Mouse (Mus musculus) midbrain, postnatal 0 days (tissue): Measurements from ENCODE around the gene Inhbe. TPM values are rescaled to one million over a fixed set of nuclear protein-coding genes. Genes with fewer than 3 reads are reported as not detected.

Experiments used
- ATAC-seq: fragments of 200-750 bp; cut with Nextera tagmentation; 2 replicates; pipeline ENCODE4 v1.8.0; 2017; ENCODE audit warnings: moderate number of reproducible peaks, mild to moderate bottlenecking, moderate TSS enrichment, moderate library complexity; ENCODE audit not compliant: low FRiP score
- DNase-seq: peaks from one replicate; pipeline ENCODE4 v3.0.0-alpha.2; 2015; ENCODE audit warnings: low spot score
- H3K27ac ChIP-seq: fragments of 300-500 bp; sonication (generic); 2 replicates; pipeline ENCODE4 v1.5.1; 2014; ENCODE audit warnings: low read depth, mild to moderate bottlenecking, low read length, mixed read lengths
- H3K27me3 ChIP-seq: fragments of 300-500 bp; sonication (generic); 2 replicates; pipeline ENCODE4 v1.6.1; 2014; ENCODE audit warnings: low read length, control low read depth, mixed read lengths; ENCODE audit not compliant: insufficient read depth
- H3K36me3 ChIP-seq: fragments of 300-500 bp; sonication (generic); 2 replicates; pipeline ENCODE4 v1.6.1; 2014; ENCODE audit warnings: low read length, control low read depth, mixed read lengths; ENCODE audit not compliant: insufficient read depth
- H3K4me1 ChIP-seq: fragments of 300-500 bp; sonication (generic); 2 replicates; pipeline ENCODE4 v1.6.1; 2014; ENCODE audit warnings: mild to moderate bottlenecking, control low read depth, antibody characterized with exemption, low read length, mixed read lengths; ENCODE audit not compliant: insufficient read depth
- H3K4me2 ChIP-seq: fragments of 300-500 bp; sonication (generic); 2 replicates; pipeline ENCODE4 v1.6.1; 2014; ENCODE audit warnings: low read depth, mild to moderate bottlenecking, low read length, mixed read lengths; ENCODE audit not compliant: poor library complexity, severe bottlenecking
- H3K4me3 ChIP-seq: fragments of 300-500 bp; sonication (generic); 2 replicates; pipeline ENCODE4 v1.5.1; 2014; ENCODE audit warnings: low read depth, mild to moderate bottlenecking, low read length, moderate library complexity
- H3K9ac ChIP-seq: fragments of 300-500 bp; sonication (generic); replicated peaks from 2 replicates; pipeline ENCODE4 v1.6.1; 2014; ENCODE audit warnings: mild to moderate bottlenecking, low read length, moderate library complexity, mixed read lengths; ENCODE audit not compliant: poor library complexity, severe bottlenecking
- H3K9me3 ChIP-seq: fragments of 300-500 bp; sonication (generic); 2 replicates; pipeline ENCODE4 v1.6.1; 2016; ENCODE audit warnings: low read length, control low read depth
- CTCF ChIP-seq: IDR thresholded peaks from 2 replicates; pipeline ENCODE4 v1.5.1; 2016; ENCODE audit warnings: antibody characterized with exemption, mild to moderate bottlenecking
- WGBS: fragments of 180-500 bp; shearing (Covaris S2); extraction: QIAGEN DNeasy Blood & Tissue Kit; methylation state at CpG from one replicate; pipeline ENCODE4 v1.1.7; 2014; 5-methylcytosine and 5-hydroxymethylcytosine counted together
- polyA plus RNA-seq: library from polyadenylated mRNA; unstranded; fragments of >200 nt; fragmentation: Nextera tagmentation; extraction: Ambion mirVana; gene quantifications from 2 replicates; pipeline ENCODE4 v1.2.1, GENCODE M21; 2015
- total RNA-seq: library from RNA; depleted of rRNA; stranded (reverse); fragments of >200 nt; gene quantifications from 2 replicates; pipeline ENCODE4 v1.2.3, GENCODE M21; 2014

Inhbe gene
- total and polyA plus RNA-seq, 2 experiments from 2014 or later: not detected

- H3K27me3 ChIP-seq: peaks cover 30% of the 10 kb centered on the region
- ATAC-seq (no peak), DNase-seq (no peak)
- H3K36me3 ChIP-seq: no peaks in the 10 kb centered on the region
- H3K9ac ChIP-seq: no peak overlapping the region
- H3K4me2 ChIP-seq: peak overlapping the region; percentile 52
- H3K4me1 ChIP-seq: peaks cover 11% of the 10 kb centered on the region
- no peaks in the 10 kb centered on the region for H3K9me3 ChIP-seq
- 0% methylated on average over 8 of the region's 11 CpGs for WGBS
- peak overlapping the region; percentile 29 for H3K4me3 ChIP-seq
- H3K27ac ChIP-seq: no peak overlapping the region
- no peak for TF ChIP-seq CTCF
Observed at GRCm38 (mm10) chr10:127341360-127341690, 12.9 kb downstream of the Inhbe start.

- peak; percentile 42 for DNase-seq
- H3K36me3 ChIP-seq: no peaks in the 10 kb centered on the region
- H3K9me3 ChIP-seq: no peaks in the 10 kb centered on the region
- peak overlapping the region; percentile 47 for H3K4me2 ChIP-seq
- under 1% methylated on average over 27 of the region's 27 CpGs for WGBS
- H3K9ac ChIP-seq: 0 out of 2 replicates have a peak overlapping the region, but pooled peaks have one; percentile 4
- ATAC-seq: no peak
- H3K4me3 ChIP-seq: peak overlapping the region; percentile 26
- no peak for TF ChIP-seq CTCF
- H3K27ac ChIP-seq: no peak overlapping the region
- peaks cover 11% of the 10 kb centered on the region for H3K4me1 ChIP-seq
- peaks cover 30% of the 10 kb centered on the region for H3K27me3 ChIP-seq
Observed at GRCm38 (mm10) chr10:127340577-127341359, 13.4 kb downstream of the Inhbe start.

GRCm38 (mm10) chr10:127339683-127340576, 14.3 kb downstream of the Inhbe start:
- DNase-seq: peak; percentile 57
- no peaks in the 10 kb centered on the region for H3K36me3 ChIP-seq
- peak; percentile 32; the same call in 1 of the 2 replicates for ATAC-seq
- peak overlapping the region; percentile 47 for H3K4me2 ChIP-seq
- 0 out of 2 replicates have a peak overlapping the region, but pooled peaks have one; percentile 4 for H3K9ac ChIP-seq
- under 1% methylated on average over 38 of the region's 42 CpGs for WGBS
- H3K4me1 ChIP-seq: peaks cover 11% of the 10 kb centered on the region
- peak overlapping the region; percentile 26 for H3K4me3 ChIP-seq
- no peak overlapping the region; the same call in 1 of the 2 replicates for H3K27ac ChIP-seq
- no peaks in the 10 kb centered on the region for H3K9me3 ChIP-seq
- H3K27me3 ChIP-seq: peaks cover 30% of the 10 kb centered on the region
- no peak for TF ChIP-seq CTCF

GRCm38 (mm10) chr10:127338930-127339682, 15.1 kb downstream of the Inhbe start:
- ATAC-seq: peak; percentile 70
- WGBS: under 1% methylated on average over 31 of the region's 31 CpGs
- DNase-seq: peak; percentile 95
- H3K27ac ChIP-seq: no peak overlapping the region; the same call in 1 of the 2 replicates
- peak; percentile 96 for TF ChIP-seq CTCF
- peaks cover 11% of the 10 kb centered on the region for H3K4me1 ChIP-seq
- H3K9me3 ChIP-seq: no peaks in the 10 kb centered on the region
- H3K9ac ChIP-seq: no peak overlapping the region
- H3K36me3 ChIP-seq: no peaks in the 10 kb centered on the region
- peak overlapping the region; percentile 26 for H3K4me3 ChIP-seq
- peaks cover 30% of the 10 kb centered on the region for H3K27me3 ChIP-seq
- H3K4me2 ChIP-seq: peak overlapping the region; percentile 47

GRCm38 (mm10) chr10:127337536-127338099, 16.6 kb downstream of the Inhbe start:
- H3K9me3 ChIP-seq: no peaks in the 10 kb centered on the region
- H3K4me3 ChIP-seq: no peak overlapping the region
- peaks cover 11% of the 10 kb centered on the region for H3K4me1 ChIP-seq
- no peak overlapping the region for H3K4me2 ChIP-seq
- DNase-seq: no peak
- 82% methylated on average over 6 of the region's 6 CpGs for WGBS
- H3K27ac ChIP-seq: no peak overlapping the region
- H3K9ac ChIP-seq: no peak overlapping the region
- TF ChIP-seq CTCF: no peak
- no peak for ATAC-seq
- H3K27me3 ChIP-seq: peaks cover 30% of the 10 kb centered on the region
- H3K36me3 ChIP-seq: no peaks in the 10 kb centered on the region
